Mouse (Mus musculus) embryonic stem cell, embryonic (primary cell): ENCODE data around the gene Tle1.

Experiments used
- CTCF ChIA-PET, 4 experiments: fragments of 300-600 bp in 2 of 4; fragments of 350-600 bp in 2 of 4; sonication (Branson Sonifier 250); formaldehyde crosslinking; loops; one replicate each; lab custom pipeline; 2022; ENCODE audit warnings: inconsistent platforms in 2 of 4; lab: Charles Lee
- POLR2A ChIA-PET, 4 experiments: fragments of 300-600 bp in 2 of 4; fragments of 350-600 bp in 2 of 4; sonication (Branson Sonifier 250); formaldehyde crosslinking; loops; one replicate each; lab custom pipeline; 2022; ENCODE audit warnings: antibody characterized with exemption in 4 of 4, inconsistent platforms in 1 of 4; lab: Charles Lee

The Tle1 gene

GRCm38 (mm10) chr4:72122837-72123236, 77.9 kb downstream of the Tle1 start:
- POLR2A ChIA-PET, result interaction anchor here in 1 of 4 experiments (1.0 kb wide), 1 partner anchor 22 kb away, joined by 3 read pairs; no protein-coding TSS in a partner anchor
- CTCF ChIA-PET, result no interaction called here

DNA sequence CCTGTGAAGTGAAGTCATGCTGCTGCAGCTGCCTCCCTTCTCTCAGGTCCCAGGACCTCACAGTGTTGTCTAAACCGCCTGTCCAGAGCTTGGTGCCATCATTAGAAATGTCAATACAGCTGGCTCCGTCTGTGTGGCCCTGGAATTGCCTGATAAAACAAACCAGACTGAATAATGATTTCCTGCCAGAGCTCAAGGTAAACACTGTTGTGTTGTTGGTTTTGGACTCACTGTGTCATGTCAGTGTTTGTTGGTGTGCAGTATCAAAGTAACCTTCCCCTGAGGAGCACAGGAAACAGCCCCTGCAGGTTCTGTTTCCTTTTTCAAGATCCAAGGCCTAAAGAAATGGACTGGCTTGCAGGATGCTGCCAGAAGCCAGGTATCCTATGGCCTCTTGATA, 78.4 kb downstream of the Tle1 start:
- ChIA-PET POLR2A (no interaction called here), CTCF (no interaction called here)

- POLR2A ChIA-PET, result interaction anchor here in 1 of 4 experiments (1.1 kb wide), 1 partner anchor 13 kb away, joined by 3 read pairs; no protein-coding TSS in a partner anchor
- CTCF ChIA-PET, result no interaction called here
These were observed 80.7 kb downstream of the Tle1 start for GRCm38 (mm10) chr4:72120050-72120449.

DNA sequence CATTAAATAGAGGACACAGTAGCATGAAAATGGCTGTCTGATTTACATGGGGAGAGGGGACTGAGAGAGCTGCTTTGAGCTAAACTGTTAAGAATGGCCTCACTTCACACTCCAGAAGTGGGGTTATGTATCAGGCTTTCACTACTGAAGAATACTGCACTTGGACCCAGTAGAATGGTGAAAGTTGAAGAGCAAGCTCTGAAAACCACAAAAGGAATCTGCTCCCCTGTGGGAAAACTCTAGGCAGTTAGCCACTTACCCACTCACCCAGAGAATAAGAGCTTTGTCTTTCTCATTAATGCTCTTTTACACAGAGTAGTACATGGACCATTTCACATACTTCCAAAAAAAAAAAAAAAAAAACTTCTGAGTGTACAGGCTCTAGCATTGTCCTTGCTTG, 95.0 kb downstream of the Tle1 start:
- ChIA-PET POLR2A (no interaction called here), CTCF (no interaction called here)

- CTCF ChIA-PET, result no interaction called here
- POLR2A ChIA-PET, result interaction anchor here in 1 of 4 experiments (0.7 to 1.4 kb wide), 4 partner anchors 10 to 96 kb away, joined by 3 to 4 read pairs (median 3); no protein-coding TSS in a partner anchor
These were observed 96.5 kb downstream of the Tle1 start for GRCm38 (mm10) chr4:72104186-72104585.

GRCm38 (mm10) chr4:72087811-72088210, 112.9 kb downstream of the Tle1 start:
- POLR2A ChIA-PET, result no interaction called here
- CTCF ChIA-PET, result no interaction called here

DNA sequence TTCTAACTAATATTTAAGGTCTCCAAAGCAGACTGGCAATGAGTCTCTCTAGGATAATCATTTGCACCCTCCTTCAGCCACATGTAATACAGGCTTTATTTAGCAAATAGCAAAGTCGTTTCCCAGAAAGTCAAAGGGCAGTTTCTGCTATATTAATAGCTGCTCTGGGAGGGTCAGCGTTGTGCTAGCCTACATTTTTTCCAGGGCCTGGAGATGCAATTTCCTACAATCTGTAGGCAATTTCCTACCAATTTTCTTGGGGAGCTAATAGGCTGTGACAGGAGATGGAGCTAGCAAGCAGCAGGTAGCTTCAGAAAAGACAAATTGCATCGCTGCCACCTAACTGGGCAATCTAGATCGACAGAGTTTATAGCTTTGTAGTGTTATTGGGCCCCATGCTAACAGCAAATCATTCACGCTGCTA, 131.6 kb downstream of the Tle1 start:
- POLR2A ChIA-PET, result interaction anchor here in 1 of 4 experiments (1.3 kb wide), 1 partner anchor 10 kb away, joined by 4 read pairs; no protein-coding TSS in a partner anchor
- CTCF ChIA-PET, result no interaction called here

GRCm38 (mm10) chr4:72067937-72068336, 132.8 kb downstream of the Tle1 start:
- POLR2A ChIA-PET, result no interaction called here
- CTCF ChIA-PET, result no interaction called here
